Mouse (Mus musculus) embryo, embryonic 9.5 days (tissue): ENCODE results near the gene Trmt10c.
A peak's percentile ranks its signal among the peaks of the same experiment; 100 is the strongest.
"Not testable (repeated sequence)": the region's sequence is repeated elsewhere in the genome, so short reads cannot be mapped to it uniquely, and the experiment has no call there.

Experiments
- DNase-seq: peaks from one replicate; pipeline ENCODE4 v3.0.0-alpha.2; 2017; ENCODE audit errors: extremely low spot score

Trmt10c gene

DNA sequence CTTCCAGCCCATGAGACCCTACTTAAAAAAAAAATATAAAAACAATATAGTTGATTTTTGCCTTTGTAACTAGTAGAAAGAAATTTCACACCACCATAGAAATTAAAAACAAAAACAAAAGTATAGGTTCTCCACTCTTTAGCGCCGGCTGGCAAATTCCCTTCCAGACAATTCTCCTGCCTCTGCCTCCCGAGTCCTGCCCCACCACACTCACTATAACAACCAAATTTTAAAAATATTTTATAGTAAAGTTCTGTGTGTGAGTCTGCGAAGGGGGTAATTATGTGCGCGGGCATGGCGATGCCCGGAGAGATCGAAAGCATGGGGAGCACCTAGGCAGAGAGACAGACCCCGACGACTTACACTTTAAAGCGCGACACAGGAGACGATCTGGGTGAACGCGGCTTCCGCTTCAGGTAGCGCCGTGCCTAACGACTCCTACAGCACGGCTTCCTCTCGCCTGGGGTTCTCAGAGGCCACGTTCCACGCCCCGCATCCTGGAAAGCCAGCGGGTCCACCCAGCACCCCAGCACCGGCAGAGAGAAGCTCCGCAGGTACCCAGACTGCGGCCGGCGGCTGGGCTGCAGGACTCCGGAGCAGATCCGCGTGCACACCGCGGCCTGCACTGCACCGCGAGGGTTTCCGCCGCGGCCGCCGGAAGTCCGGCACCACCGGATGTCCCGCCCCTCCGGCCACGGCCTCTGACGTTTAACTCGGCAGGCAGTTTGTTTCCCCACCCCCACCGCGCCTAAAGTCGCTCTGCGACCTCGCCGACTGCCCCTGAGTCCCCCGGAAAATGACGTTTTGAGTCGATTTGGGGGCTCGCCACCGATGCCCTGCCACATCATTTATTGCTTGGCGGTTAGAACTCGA lies at the start of gene Trmt10c:
Trmt10c (minus strand) TSS at position 682 of the 873 bp plus-strand sequence.
- DNase-seq = peak; percentile 94

GRCm38 (mm10) chr16:56086336-56086735 lies 48.7 kb upstream of the Trmt10c start:
- DNase-seq = no peak

- DNase-seq = no peak
Measured at GRCm38 (mm10) chr16:56081691-56082090, 44.1 kb upstream of the Trmt10c start.

DNA sequence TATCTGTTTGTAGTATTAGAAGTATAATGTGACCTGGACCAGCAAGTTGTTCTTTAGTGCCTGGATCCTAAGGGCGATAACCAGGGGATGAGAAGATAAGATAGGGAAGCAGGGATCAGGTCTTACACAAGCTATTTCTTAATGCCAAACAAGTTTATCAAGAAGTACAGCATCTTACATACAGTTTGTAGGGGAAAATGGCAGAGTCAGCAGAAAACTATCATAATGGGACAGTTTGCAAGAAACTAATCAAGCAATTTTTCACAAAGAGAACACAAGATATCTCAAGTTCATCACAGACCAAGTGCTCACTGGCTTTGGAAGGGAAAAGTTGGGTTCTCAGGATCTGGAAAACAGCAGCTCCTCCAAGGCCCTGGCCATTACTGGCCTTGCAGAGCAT lies 41.8 kb upstream of the Trmt10c start:
- DNase-seq = no peak

GRCm38 (mm10) chr16:56076121-56076869 lies 38.7 kb upstream of the Trmt10c start:
- DNase-seq = no peak

DNA sequence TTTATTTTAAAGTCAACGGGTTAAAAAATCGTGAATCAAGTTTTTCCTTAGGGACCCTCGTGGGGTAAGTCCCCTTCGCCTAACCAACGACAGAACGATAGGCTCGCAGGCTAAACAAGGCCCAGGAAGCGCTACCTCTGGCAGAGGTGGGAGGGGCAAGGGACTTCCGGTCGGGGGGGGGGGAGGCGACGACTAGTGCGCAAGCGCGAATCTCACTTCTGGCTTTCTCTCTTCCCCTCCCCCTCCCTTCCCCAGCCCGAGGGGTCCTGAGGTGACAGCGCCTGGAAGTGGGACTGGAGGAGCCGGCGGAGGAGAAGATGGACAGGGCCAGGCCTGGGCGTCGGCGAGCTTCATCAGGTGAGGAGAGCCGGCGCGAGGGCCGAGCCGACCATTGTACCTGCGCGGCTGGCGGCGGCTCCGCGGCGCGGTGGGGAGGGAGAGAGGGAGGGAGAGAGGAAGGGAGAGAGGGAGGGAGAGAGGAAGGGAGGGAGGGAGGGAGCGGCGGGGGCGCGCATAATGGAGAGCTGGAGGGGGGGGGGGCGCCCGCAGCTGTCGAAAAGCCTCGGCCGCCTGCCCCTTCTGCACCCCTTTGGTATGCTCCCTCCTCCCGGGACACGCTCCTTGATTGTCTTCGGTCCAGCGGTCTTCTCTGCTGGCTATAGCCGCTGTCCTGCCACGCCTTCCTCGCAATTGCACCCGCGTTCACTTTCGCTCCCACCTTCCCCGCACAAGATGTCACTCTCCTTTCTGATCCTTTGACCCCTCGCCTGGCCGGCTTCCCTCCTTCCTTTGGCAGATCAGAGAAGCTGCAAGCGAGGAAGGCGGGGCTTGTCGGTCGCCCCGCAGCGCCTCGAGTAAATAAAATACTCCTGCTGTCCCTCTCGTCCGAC lies 37.8 kb upstream of the Trmt10c start:
- DNase-seq = peak; percentile 95

- DNase-seq = no peak
Measured at GRCm38 (mm10) chr16:56074565-56074964, 36.9 kb upstream of the Trmt10c start.

DNA sequence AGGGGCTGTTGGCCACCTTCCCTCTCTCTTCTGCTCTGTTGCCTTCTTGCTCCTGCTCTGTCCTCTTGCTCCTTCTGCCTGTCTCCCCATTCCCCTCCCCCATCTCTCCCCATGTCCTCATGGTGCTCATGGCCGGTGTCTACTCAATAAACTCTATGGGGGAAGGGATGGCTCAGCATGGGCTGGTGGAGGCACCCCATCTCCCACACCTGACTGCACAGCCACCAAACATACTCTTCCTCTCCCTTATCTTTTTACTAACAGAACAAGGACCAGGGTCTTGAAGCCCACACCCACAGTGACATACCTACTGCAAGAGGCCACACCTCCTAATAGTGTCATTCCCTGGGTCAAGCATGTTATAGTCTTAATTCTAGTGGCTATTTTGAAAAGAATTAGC lies 36.5 kb upstream of the Trmt10c start:
- no peak for DNase-seq

DNA sequence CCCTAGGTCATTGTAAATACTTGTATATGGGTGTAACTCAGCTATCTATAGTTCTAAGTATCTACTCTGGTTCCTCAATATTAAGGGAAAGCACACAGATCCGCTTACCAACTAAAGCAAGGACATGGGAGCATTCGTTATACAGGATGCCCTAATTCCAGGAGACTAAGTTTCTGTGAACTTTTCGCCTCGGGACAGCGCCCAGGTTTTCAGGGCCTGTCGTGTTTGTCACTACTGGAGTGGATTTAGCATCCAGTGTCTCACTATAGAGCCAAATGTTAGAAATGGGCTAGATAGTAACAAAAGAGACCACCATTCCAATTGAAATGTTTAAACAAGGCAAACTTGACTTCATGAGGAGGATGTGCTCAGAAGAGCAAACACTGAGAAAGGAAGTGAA lies 35.5 kb upstream of the Trmt10c start:
- not testable (repeated sequence) for DNase-seq

- no peak for DNase-seq
Measured at GRCm38 (mm10) chr16:56072533-56072932, 34.9 kb upstream of the Trmt10c start.

- DNase-seq = no peak
Measured at GRCm38 (mm10) chr16:56071317-56072232, 34.0 kb upstream of the Trmt10c start.

GRCm38 (mm10) chr16:56068523-56069070 lies 31.0 kb upstream of the Trmt10c start:
- no peak for DNase-seq

- no peak for DNase-seq
Measured at GRCm38 (mm10) chr16:56066113-56066512, 28.5 kb upstream of the Trmt10c start.

DNA sequence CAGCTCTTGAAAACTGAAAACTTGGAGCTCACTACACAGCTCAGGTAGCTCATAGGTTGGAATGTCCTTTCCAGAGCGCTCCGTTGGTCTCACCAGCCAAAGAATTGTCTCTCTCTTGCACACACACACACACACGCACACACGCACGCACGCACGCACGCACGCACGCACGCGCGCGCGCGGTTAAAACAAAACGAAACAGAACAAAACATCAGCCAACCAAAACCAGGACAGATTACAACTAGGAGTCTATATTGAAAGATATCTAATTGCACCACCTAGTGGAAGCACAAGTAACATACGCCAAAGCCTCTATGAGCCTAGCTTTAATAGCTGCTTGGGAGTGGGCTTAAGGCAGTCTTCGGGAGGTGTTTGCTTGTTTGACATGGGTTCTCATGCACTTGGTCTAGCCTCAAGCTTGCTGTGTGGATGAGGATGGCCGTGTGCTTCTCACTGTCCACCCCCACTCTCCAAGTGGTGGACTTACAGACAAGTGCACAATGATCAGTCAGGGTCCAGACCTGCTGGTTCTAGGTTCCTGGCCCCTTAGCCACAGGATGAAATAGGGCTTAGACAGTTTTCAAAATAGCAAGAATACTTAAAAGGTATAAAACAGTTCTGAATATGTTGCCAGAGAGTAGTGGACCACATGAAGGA lies 26.8 kb upstream of the Trmt10c start:
- DNase-seq = peak; percentile 78

DNA sequence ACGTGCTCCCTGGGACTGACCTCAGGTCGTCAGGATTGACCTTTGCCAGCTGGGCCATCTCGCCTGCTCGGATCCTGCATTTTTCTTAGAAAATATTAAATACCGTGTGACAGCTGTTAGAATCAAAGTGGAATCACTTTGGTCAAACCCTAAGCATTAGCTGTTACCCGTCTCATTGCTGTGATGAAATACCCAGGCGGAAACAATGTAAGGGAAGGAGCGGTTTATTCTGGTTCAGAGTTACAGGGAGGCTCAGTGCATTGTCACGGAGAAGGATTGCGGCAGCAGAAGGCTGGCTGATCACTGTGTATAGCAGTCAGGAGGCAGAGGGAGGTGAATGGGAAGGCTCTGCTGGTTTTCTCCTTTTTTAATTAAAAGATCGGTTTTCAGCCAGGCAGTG lies 25.4 kb upstream of the Trmt10c start:
- no peak for DNase-seq

- no peak for DNase-seq
Measured at GRCm38 (mm10) chr16:56061995-56062594, 24.5 kb upstream of the Trmt10c start.

DNA sequence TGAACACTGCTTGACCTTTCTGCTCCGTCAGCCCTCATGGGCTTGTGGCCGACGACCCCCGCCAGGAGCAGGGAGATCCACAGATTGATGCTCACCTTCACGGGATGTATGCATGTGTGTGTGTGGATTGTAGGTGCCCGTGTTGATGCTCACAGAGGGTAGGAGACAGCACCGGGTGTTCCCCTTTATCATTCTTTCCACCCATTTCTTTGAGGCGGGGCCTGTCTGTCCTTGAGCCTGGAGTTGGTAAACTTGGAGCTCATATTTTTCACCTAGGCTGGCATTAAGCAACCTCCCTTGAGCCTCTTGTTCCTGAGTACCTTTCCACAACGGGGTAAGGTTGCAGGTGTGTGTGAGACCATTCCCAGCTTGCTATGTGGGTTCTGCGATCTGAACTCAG lies 20.5 kb upstream of the Trmt10c start:
- no peak for DNase-seq

GRCm38 (mm10) chr16:56056944-56057590 lies 19.4 kb upstream of the Trmt10c start:
- DNase-seq = no peak

GRCm38 (mm10) chr16:56055911-56056310 lies 18.3 kb upstream of the Trmt10c start:
- no peak for DNase-seq
